Mouse (Mus musculus) liver, embryonic 13.5 days (tissue): ENCODE data around the gene Slc25a26. TPM values are rescaled to one million over a fixed set of nuclear protein-coding genes. Genes with fewer than 3 reads are reported as not detected.
A peak's percentile ranks its signal among the peaks of the same experiment; 100 is the strongest.

Source experiments
- ATAC-seq: fragments of 200-750 bp; cut with Nextera tagmentation; 2 replicates; pipeline ENCODE4 v1.8.0; 2017; ENCODE audit warnings: low read depth, mild to moderate bottlenecking, moderate number of reproducible peaks, moderate library complexity
- DNase-seq: peaks from one replicate; pipeline ENCODE4 v3.0.0; 2022
- H3K27ac ChIP-seq: fragments of 300-500 bp; sonication (generic); 2 replicates; pipeline ENCODE4 v1.5.1; 2015; ENCODE audit warnings: moderate library complexity, mild to moderate bottlenecking, inconsistent platforms
- H3K27me3 ChIP-seq: fragments of 300-500 bp; sonication (generic); 2 replicates; pipeline ENCODE4 v1.6.1; 2015; ENCODE audit warnings: mild to moderate bottlenecking, inconsistent platforms
- H3K36me3 ChIP-seq: fragments of 300-500 bp; sonication (generic); 2 replicates; pipeline ENCODE4 v1.6.1; 2015; ENCODE audit warnings: mild to moderate bottlenecking, inconsistent platforms
- H3K4me1 ChIP-seq: fragments of 300-500 bp; sonication (generic); replicated peaks from 2 replicates; pipeline ENCODE4 v1.6.1; 2015; ENCODE audit warnings: inconsistent platforms
- H3K4me2 ChIP-seq: fragments of 300-500 bp; sonication (generic); 2 replicates; pipeline ENCODE4 v1.6.1; 2015; ENCODE audit warnings: inconsistent platforms, mild to moderate bottlenecking, moderate library complexity
- H3K4me3 ChIP-seq: fragments of 300-500 bp; sonication (generic); replicated peaks from 2 replicates; pipeline ENCODE4 v1.5.1; 2015; ENCODE audit warnings: mild to moderate bottlenecking, inconsistent platforms
- H3K9ac ChIP-seq: fragments of 300-500 bp; sonication (generic); 2 replicates; pipeline ENCODE4 v1.6.1; 2015; ENCODE audit warnings: mild to moderate bottlenecking, inconsistent platforms
- H3K9me3 ChIP-seq: fragments of 300-500 bp; sonication (generic); replicated peaks from 2 replicates; pipeline ENCODE4 v1.6.1; 2016; ENCODE audit warnings: inconsistent platforms
- WGBS: fragments of 180-500 bp; shearing (Covaris S2); methylation state at CpG from one replicate; pipeline ENCODE4 v1.1.7; 2015; ENCODE audit not compliant: insufficient replicate concordance; 5-methylcytosine and 5-hydroxymethylcytosine counted together
- polyA plus RNA-seq: library from polyadenylated mRNA; unstranded; fragments of >200 nt; fragmentation: Nextera tagmentation; extraction: Ambion mirVana; gene quantifications from 2 replicates; pipeline ENCODE4 v1.2.1, GENCODE M21; 2015

Slc25a26 gene
- polyA plus RNA-seq, 1 experiment from 2014 or later: 3.5 TPM

DNA sequence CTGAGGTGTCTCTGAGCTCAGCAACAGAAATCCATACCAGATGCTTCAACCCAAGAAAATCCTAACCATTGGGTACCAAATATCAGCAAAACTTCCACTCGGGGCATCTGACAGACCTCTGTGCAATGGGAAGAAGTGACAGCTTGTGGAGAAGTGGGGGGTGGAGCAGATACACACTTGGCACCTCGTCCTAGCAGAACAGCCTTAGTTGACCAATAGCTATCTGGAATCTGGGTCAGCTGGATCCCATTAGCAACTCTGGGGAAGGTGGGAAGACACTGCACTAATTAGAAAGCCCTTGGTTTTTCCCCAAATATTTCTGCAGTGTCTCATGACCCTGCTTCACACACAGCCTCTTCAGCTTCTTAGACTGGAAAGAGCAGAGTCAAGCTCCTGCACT is 126.7 kb downstream of the Slc25a26 start:
- Histone ChIP-seq H3K4me1 (no peaks in the 10 kb centered on the region), H3K27ac (no peak overlapping the region), H3K4me3 (no peak overlapping the region), H3K9me3 (no peaks in the 10 kb centered on the region), H3K27me3 (0 out of 2 replicates have a peak, but pooled peaks cover 3% of the 10 kb centered on the region), H3K36me3 (no peaks in the 10 kb centered on the region), H3K4me2 (no peak overlapping the region), H3K9ac (no peak overlapping the region)
- WGBS: 47% methylated on average over 2 of the region's 2 CpGs
- no peak for DNase-seq
- ATAC-seq: no peak

DNA sequence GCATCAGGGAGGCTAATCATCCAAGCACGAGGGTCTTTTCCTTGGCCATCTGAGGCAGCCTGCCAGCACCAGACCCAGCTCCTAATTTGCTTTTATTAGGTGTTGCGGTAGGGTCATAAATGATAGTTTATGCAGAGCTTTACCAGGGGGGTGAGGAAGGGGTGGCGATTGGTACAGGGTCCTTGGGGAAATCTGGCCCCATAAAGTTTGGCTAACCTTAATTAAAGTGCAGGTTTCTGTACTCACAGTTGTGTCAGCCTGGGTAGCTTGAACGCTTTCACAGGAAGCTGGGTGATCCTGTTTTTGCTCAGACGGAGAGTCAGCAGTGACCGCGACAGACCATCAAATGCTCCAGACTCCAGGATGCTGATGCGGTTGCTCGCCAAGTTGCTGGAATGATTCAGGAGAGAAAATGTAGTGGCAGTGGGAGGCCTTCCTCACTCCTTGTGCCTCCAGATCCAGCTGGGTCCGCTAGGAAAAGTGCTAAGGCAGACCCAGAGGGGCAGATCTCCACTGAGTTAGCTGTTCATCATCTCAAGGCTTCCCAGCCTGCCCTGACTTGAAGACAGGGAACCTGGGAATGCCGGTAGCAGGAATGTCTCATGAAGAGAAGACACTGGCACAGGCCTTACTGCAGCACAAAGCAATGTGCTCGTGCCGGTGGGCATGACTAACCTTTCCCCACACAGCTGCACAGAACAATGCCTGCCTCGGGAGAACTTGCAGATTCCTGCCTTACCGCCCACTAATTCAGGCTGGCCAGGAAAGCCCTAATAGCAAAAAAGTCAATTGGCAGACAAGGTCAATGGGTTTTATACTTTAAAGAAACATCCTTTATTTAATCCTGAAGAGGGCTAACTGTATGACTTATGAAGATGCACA is 127.8 kb downstream of the Slc25a26 start:
- no peak for ATAC-seq
- H3K4me3 ChIP-seq: no peak overlapping the region
- no peak overlapping the region for H3K9ac ChIP-seq
- H3K27me3 ChIP-seq: 0 out of 2 replicates have a peak, but pooled peaks cover 3% of the 10 kb centered on the region
- no peaks in the 10 kb centered on the region for H3K9me3 ChIP-seq
- no peaks in the 10 kb centered on the region for H3K36me3 ChIP-seq
- 49% methylated on average over 15 of the region's 15 CpGs for WGBS
- no peak overlapping the region for H3K4me2 ChIP-seq
- H3K4me1 ChIP-seq: no peaks in the 10 kb centered on the region
- H3K27ac ChIP-seq: no peak overlapping the region
- DNase-seq: no peak

DNA sequence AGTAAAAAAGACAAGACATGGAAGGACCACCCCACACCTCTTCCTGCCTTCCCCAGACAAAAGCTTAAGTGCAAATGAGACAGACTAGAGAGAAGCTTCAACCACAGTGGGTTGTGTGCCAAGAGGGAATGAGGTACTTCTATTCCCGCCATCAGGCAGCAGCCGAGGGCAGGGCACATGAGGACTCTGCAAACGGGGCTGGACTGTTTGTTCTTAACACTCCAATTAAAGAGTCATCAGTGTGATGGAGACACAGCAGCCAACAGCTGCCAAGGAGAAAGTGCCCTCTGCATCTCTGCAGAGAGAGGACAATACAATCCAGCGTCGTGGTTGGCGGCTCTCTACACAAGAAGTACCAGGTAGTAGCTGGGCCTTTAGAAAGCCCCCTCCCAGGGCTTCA is 128.7 kb downstream of the Slc25a26 start:
- 0 out of 2 replicates have a peak, but pooled peaks cover 3% of the 10 kb centered on the region for H3K27me3 ChIP-seq
- no peaks in the 10 kb centered on the region for H3K9me3 ChIP-seq
- DNase-seq (no peak), ATAC-seq (no peak)
- 71% methylated on average over 6 of the region's 6 CpGs for WGBS
- no peaks in the 10 kb centered on the region for H3K36me3 ChIP-seq
- H3K4me1 ChIP-seq: no peaks in the 10 kb centered on the region
- H3K9ac ChIP-seq: no peak overlapping the region
- H3K4me2 ChIP-seq: no peak overlapping the region
- no peak overlapping the region for H3K27ac ChIP-seq
- no peak overlapping the region for H3K4me3 ChIP-seq

DNA sequence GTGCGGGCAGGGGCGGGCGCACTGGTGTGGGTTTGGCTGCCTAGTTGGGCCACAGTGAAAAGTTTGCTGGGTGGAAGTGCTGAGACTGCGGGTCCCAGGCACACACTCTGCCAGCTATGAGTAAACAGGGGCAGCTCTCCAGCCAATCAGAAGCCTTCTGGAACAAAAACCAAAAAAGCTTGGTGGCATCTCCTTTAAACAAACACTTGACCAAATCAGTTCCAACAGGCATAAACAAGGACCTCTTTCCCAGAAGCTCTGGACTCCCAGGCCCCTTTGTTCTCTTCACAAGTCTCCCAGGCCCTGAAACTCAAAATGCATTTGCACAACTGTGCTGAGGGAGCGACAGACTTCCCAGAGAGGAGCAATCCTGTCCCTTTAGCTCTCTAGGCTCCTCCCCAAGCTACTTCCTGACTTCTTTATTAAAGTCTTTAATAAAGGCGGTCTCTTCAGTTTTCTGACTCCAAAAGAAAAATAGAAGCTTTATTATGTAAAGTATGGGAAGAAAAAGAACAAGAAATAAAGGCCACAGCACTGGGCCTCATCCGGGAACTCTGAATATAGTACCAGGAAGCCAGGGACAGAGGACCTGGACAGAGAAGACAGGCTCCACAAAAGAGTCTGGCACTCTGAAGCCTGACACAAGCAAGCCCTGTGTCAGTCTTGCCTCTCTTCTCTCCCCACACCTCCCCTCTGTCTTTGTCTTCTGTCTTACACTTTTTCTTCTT is 131.1 kb downstream of the Slc25a26 start:
- Histone ChIP-seq H3K4me3 (no peak overlapping the region), H3K9ac (no peak overlapping the region), H3K4me1 (no peaks in the 10 kb centered on the region), H3K27ac (no peak overlapping the region), H3K4me2 (no peak overlapping the region), H3K9me3 (no peaks in the 10 kb centered on the region), H3K36me3 (no peaks in the 10 kb centered on the region), H3K27me3 (0 out of 2 replicates have a peak, but pooled peaks cover 3% of the 10 kb centered on the region)
- DNase-seq: no peak
- ATAC-seq: no peak
- 58% methylated on average over 7 of the region's 7 CpGs for WGBS

DNA sequence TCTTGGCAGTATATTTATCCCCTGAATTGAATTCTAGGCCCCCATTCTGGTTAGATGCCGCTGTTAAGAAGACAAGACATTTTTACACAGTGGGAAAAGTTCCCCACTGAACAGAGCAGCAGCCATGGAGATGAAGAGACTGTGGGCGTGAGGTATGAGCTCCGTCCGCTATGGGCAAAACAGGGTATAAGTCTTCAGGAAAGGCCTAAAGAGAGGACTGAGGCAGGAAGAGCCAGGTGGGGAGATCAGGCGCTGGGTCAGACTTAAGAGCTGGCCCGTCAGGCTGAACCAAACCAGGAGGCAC is 131.6 kb downstream of the Slc25a26 start:
- no peaks in the 10 kb centered on the region for H3K9me3 ChIP-seq
- peaks cover 2% of the 10 kb centered on the region; the same call in 1 of the 2 replicates for H3K4me1 ChIP-seq
- H3K4me2 ChIP-seq: no peak overlapping the region
- ATAC-seq (no peak), DNase-seq (no peak)
- H3K27me3 ChIP-seq: 0 out of 2 replicates have a peak, but pooled peaks cover 3% of the 10 kb centered on the region
- no peak overlapping the region for H3K27ac ChIP-seq
- no peaks in the 10 kb centered on the region for H3K36me3 ChIP-seq
- H3K4me3 ChIP-seq: no peak overlapping the region
- WGBS: 70% methylated on average over 6 of the region's 6 CpGs
- no peak overlapping the region for H3K9ac ChIP-seq

DNA sequence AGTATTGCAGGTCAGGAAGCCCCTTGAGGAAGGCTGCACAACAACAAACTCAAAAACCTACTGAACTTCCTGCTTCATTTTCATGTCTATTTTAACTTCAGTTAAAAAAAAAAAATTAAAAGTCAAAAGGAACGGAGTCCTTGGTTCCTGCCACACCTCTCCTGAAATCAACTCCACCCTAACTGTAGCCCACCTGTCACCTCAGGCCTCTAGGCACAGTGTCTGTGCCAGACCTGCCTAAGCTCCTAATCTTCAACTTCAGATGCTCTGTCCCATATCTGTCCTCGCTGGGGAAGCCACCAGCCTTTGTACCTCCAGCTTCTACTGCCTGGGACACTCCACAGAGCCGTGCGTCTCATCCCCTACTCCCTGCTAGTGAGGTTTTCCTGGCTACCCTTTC is 134.1 kb downstream of the Slc25a26 start:
- Histone ChIP-seq H3K4me2 (no peak overlapping the region), H3K9ac (no peak overlapping the region), H3K4me3 (no peak overlapping the region), H3K4me1 (peaks cover 10% of the 10 kb centered on the region; the same call in 1 of the 2 replicates), H3K36me3 (no peaks in the 10 kb centered on the region), H3K9me3 (no peaks in the 10 kb centered on the region), H3K27me3 (no peaks in the 10 kb centered on the region), H3K27ac (no peak overlapping the region)
- DNase-seq: no peak
- 0 out of 2 replicates have a peak, but pooled peaks have one; percentile 43 for ATAC-seq
- WGBS: 47% methylated on average over 4 of the region's 4 CpGs

DNA sequence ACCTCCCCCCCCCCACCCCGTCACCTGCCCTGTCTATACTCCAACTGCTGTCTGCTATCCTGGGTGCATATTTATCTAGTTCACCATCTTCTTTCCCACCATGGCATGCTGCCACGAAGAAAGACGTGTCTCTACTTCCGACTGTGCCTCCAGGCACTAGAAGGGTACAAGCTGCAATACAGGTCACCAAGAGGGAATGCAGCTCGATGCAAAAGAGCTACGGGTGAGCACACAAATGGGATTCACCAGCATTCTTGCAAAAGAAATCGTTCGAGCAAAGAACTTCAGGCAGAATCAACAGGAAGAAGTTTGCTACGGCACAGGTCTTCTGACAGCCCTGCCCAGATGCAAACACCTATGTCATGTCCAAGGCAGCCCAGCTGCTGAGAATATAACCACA is 134.6 kb downstream of the Slc25a26 start:
- Histone ChIP-seq H3K36me3 (no peaks in the 10 kb centered on the region), H3K27me3 (no peaks in the 10 kb centered on the region), H3K9ac (no peak overlapping the region), H3K27ac (no peak overlapping the region), H3K4me2 (no peak overlapping the region), H3K9me3 (no peaks in the 10 kb centered on the region), H3K4me1 (peaks cover 10% of the 10 kb centered on the region; the same call in 1 of the 2 replicates), H3K4me3 (no peak overlapping the region)
- no peak for DNase-seq
- 63% methylated on average over 9 of the region's 9 CpGs for WGBS
- ATAC-seq: no peak

DNA sequence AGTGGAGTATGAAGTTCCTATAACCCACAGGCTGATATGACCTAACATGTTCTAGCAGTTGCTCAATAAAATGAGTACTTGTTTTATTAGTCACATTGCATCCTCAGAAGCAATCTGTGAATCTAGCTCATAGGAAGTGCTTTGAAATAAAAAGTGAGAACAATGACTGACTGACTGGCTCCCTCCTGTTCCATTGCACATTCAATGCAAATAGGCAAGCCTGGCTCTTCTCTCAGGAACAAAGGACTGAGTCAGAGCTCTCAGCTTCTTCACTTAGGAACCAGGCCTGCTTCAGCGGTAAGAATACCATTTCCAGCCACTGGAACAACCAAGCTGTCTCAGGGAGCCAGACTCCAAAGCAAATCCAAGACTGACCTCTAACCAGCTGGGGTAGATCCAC is 135.2 kb downstream of the Slc25a26 start:
- H3K27me3 ChIP-seq: no peaks in the 10 kb centered on the region
- H3K36me3 ChIP-seq: no peaks in the 10 kb centered on the region
- H3K9ac ChIP-seq: no peak overlapping the region
- H3K4me3 ChIP-seq: no peak overlapping the region
- DNase-seq (no peak), ATAC-seq (no peak)
- H3K27ac ChIP-seq: no peak overlapping the region
- no peak overlapping the region for H3K4me2 ChIP-seq
- WGBS: 55% methylated on average over 1 of the region's 1 CpGs
- peaks cover 10% of the 10 kb centered on the region; the same call in 1 of the 2 replicates for H3K4me1 ChIP-seq
- H3K9me3 ChIP-seq: no peaks in the 10 kb centered on the region

DNA sequence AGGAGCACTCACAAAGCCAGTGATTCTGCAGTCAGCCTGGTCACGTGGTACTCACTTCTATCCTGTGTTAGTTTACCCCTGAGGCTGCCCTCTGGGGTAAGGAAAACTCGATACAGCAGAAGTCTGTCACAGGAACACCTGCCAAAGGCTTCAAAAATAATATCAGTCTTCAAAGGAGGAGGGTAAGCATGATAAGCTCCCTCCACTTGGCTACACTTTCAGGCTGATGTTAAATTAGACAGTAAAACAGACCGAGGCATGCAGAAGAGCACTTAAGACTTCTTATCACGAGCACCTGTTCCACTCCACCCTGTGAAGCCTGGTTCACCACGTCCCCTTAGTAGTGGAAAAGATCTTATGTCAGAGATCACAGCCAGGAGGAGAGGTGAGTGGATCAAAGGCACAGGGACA is 136.9 kb downstream of the Slc25a26 start:
- no peak overlapping the region for H3K4me3 ChIP-seq
- no peak overlapping the region for H3K27ac ChIP-seq
- DNase-seq: no peak
- no peak overlapping the region for H3K4me2 ChIP-seq
- no peak overlapping the region for H3K9ac ChIP-seq
- ATAC-seq: peak; percentile 54; the same call in 1 of the 2 replicates
- H3K4me1 ChIP-seq: peaks cover 10% of the 10 kb centered on the region; the same call in 1 of the 2 replicates
- H3K36me3 ChIP-seq: no peaks in the 10 kb centered on the region
- WGBS: 26% methylated on average over 5 of the region's 5 CpGs
- no peaks in the 10 kb centered on the region for H3K9me3 ChIP-seq
- no peaks in the 10 kb centered on the region for H3K27me3 ChIP-seq

DNA sequence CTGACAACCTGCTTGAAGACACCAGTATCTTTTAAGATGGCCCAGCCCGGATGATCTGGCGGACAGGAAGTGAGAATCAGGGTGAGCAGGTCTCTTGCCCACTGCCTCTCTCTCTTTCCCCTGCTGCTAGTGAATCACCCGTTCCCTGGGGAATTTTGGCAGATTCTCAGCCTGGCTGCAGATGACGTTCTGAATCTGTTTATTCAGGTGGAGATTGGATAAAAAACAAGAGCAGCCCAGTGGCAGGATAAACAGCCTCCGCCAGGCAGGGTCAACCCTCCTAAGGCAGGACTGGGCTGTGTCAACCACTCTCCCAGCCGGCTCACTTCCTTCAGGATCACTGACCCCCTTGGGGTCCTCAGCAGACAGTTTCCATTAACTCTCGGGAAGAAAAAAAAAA is 140.2 kb downstream of the Slc25a26 start:
- Histone ChIP-seq H3K4me1 (peaks cover 10% of the 10 kb centered on the region; the same call in 1 of the 2 replicates), H3K36me3 (no peaks in the 10 kb centered on the region), H3K9ac (no peak overlapping the region), H3K9me3 (no peaks in the 10 kb centered on the region), H3K27me3 (no peaks in the 10 kb centered on the region), H3K27ac (no peak overlapping the region), H3K4me2 (no peak overlapping the region), H3K4me3 (no peak overlapping the region)
- 35% methylated on average over 7 of the region's 7 CpGs for WGBS
- ATAC-seq (no peak), DNase-seq (no peak)

DNA sequence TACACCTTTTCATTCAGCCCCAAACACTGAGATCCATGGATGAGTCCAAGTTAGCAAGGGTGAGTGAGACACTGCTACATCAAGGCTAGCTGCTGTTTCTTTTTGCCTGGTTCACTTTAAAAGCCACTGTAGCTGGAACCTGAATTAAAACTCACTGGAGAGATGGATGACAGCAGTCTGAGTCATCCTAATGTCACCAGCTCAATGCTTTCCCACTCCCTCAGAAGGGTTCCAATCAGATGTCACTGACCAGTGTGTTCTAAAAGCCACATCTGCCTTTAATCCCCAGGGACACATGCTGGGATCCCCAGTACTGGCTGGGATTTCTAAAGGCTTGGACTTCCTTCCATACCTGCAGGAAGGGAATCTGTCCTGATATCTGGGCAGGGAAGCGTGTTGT is 141.9 kb downstream of the Slc25a26 start:
- 41% methylated on average over 1 of the region's 1 CpGs for WGBS
- no peak overlapping the region for H3K4me3 ChIP-seq
- peaks cover 4% of the 10 kb centered on the region; the same call in 1 of the 2 replicates for H3K4me1 ChIP-seq
- H3K4me2 ChIP-seq: no peak overlapping the region
- H3K27me3 ChIP-seq: no peaks in the 10 kb centered on the region
- DNase-seq (no peak), ATAC-seq (no peak)
- no peaks in the 10 kb centered on the region for H3K9me3 ChIP-seq
- no peak overlapping the region for H3K9ac ChIP-seq
- no peaks in the 10 kb centered on the region for H3K36me3 ChIP-seq
- H3K27ac ChIP-seq: no peak overlapping the region
